Mouse (Mus musculus) hindbrain, postnatal 0 days (tissue): ENCODE results near the gene Prkg1. TPM values are rescaled to one million over a fixed set of nuclear protein-coding genes. Genes with fewer than 3 reads are reported as not detected.

Experiments used
- ATAC-seq: fragments of 200-750 bp; cut with Nextera tagmentation; 2 replicates; pipeline ENCODE4 v1.8.0; 2017; ENCODE audit warnings: mild to moderate bottlenecking, moderate TSS enrichment, moderate library complexity
- DNase-seq: peaks from one replicate; pipeline ENCODE4 v3.0.0-alpha.2; 2015; ENCODE audit warnings: low spot score
- H3K27ac ChIP-seq: fragments of 300-500 bp; sonication (generic); 2 replicates; pipeline ENCODE4 v1.5.1; 2014; ENCODE audit warnings: mild to moderate bottlenecking
- H3K27me3 ChIP-seq: fragments of 300-500 bp; sonication (generic); 2 replicates; pipeline ENCODE4 v1.6.1; 2014; ENCODE audit warnings: low read length, mixed read lengths; ENCODE audit not compliant: insufficient read depth
- H3K36me3 ChIP-seq: fragments of 300-500 bp; sonication (generic); 2 replicates; pipeline ENCODE4 v1.6.1; 2014; ENCODE audit warnings: low read length, mixed read lengths; ENCODE audit not compliant: insufficient read depth
- H3K4me1 ChIP-seq: fragments of 300-500 bp; sonication (generic); 2 replicates; pipeline ENCODE4 v1.6.1; 2014; ENCODE audit warnings: antibody characterized with exemption, low read length, mixed read lengths; ENCODE audit not compliant: insufficient read depth
- H3K4me2 ChIP-seq: fragments of 300-500 bp; sonication (generic); 2 replicates; pipeline ENCODE4 v1.6.1; 2014; ENCODE audit warnings: low read depth, mild to moderate bottlenecking, low read length, moderate library complexity, mixed read lengths
- H3K4me3 ChIP-seq: fragments of 300-500 bp; sonication (generic); 2 replicates; pipeline ENCODE4 v1.5.1; 2014; ENCODE audit warnings: low read length
- H3K9ac ChIP-seq: fragments of 300-500 bp; sonication (generic); replicated peaks from 2 replicates; pipeline ENCODE4 v1.6.1; 2014; ENCODE audit warnings: mild to moderate bottlenecking, low read length, moderate library complexity, mixed read lengths
- H3K9me3 ChIP-seq: fragments of 300-500 bp; sonication (generic); 2 replicates; pipeline ENCODE4 v1.6.1; 2016; ENCODE audit warnings: low read length, mixed read lengths
- CTCF ChIP-seq: IDR thresholded peaks from 2 replicates; pipeline ENCODE4 v1.5.1; 2016; ENCODE audit warnings: antibody characterized with exemption, control low read depth, low read depth
- WGBS: fragments of 180-500 bp; shearing (Covaris S2); extraction: QIAGEN DNeasy Blood & Tissue Kit; methylation state at CpG from one replicate; pipeline ENCODE4 v1.1.7; 2014; 5-methylcytosine and 5-hydroxymethylcytosine counted together
- polyA plus RNA-seq: library from polyadenylated mRNA; unstranded; fragments of >200 nt; fragmentation: Nextera tagmentation; extraction: Ambion mirVana; gene quantifications from 2 replicates; pipeline ENCODE4 v1.2.1, GENCODE M21; 2015
- total RNA-seq: library from RNA; depleted of rRNA; stranded (reverse); fragments of >200 nt; gene quantifications from 2 replicates; pipeline ENCODE4 v1.2.3, GENCODE M21; 2014

Prkg1 gene
- total and polyA plus RNA-seq, 2 experiments from 2014 or later: 5.3 to 8.6 TPM

DNA sequence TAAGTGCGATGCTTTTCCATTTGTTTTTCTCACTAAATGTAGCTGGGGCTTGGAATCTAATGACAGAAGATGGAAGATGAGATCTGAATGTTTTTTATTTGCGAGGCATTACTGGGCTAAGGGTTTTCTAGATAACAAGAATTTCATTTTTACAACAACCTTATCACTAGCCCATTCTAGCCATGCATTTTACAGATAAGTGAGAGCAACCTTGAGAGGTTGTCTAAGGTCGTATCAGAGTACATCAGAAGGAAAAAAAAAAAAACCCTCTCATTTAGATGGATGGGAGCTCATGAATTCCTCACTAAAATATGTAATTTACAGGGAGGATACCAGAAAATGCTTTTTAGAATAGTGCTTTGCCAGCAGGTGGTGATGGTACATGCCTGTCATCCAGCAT is 863.8 kb downstream of the Prkg1 start:
- 82% methylated on average over 3 of the region's 3 CpGs for WGBS
- no peak for ATAC-seq
- H3K27me3 ChIP-seq: no peaks in the 10 kb centered on the region
- H3K4me2 ChIP-seq: no peak overlapping the region
- DNase-seq: no peak
- no peak for TF ChIP-seq CTCF
- no peaks in the 10 kb centered on the region for H3K4me1 ChIP-seq
- H3K9ac ChIP-seq: no peak overlapping the region
- no peak overlapping the region for H3K4me3 ChIP-seq
- no peaks in the 10 kb centered on the region for H3K9me3 ChIP-seq
- H3K27ac ChIP-seq: no peak overlapping the region
- no peaks in the 10 kb centered on the region for H3K36me3 ChIP-seq

DNA sequence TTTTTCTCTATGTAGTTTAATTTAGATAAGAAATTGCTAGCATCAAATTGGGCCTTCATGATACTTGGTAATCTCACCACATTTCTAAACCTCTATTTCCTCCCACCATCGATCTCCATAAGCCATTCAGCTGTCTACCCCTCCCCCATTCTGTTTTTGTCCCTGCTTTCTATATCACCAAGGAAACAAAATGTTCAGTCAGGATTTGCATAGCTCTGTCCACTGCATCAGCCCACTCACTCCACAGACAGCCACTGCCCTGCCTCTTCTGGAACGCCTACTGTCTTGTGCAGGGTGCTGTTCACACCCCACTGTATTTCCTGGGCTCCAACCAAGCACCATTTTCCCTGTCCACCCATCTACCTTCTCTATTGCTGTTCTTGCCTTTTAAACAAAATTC is 874.5 kb downstream of the Prkg1 start:
- ATAC-seq (0 out of 2 replicates have a peak, but pooled peaks have one; percentile 43), DNase-seq (peak; percentile 18)
- Histone ChIP-seq H3K27ac (no peak overlapping the region), H3K4me1 (no peaks in the 10 kb centered on the region), H3K9me3 (no peaks in the 10 kb centered on the region), H3K9ac (no peak overlapping the region), H3K4me3 (no peak overlapping the region), H3K4me2 (no peak overlapping the region), H3K27me3 (no peaks in the 10 kb centered on the region), H3K36me3 (no peaks in the 10 kb centered on the region)
- TF ChIP-seq CTCF: no peak
- 42% methylated on average over 2 of the region's 2 CpGs for whole genome bisulfite sequencing

DNA sequence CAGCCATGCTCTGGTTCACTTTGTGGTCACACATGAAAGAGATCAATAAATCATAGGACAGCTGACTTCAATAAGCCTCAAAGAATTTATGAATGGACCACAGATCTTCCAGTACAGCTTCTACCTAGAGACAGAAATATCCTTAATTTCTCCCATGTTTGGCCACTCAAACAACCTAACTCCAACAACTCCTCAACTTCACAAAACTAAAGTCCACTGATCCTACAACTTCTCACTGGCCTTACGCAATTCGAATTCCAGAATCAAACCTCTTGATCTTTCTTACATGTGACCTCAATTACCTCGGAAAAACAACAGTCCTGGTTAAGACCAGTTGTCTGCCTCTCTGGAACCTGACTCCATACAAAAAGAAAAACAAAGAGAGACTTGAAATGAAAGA is 875.0 kb downstream of the Prkg1 start:
- Histone ChIP-seq H3K4me2 (no peak overlapping the region), H3K9me3 (no peaks in the 10 kb centered on the region), H3K4me1 (no peaks in the 10 kb centered on the region), H3K36me3 (no peaks in the 10 kb centered on the region), H3K9ac (no peak overlapping the region), H3K27ac (no peak overlapping the region), H3K4me3 (no peak overlapping the region), H3K27me3 (no peaks in the 10 kb centered on the region)
- DNase-seq (no peak), ATAC-seq (no peak)
- 81% methylated on average over 3 of the region's 3 CpGs for WGBS
- TF ChIP-seq CTCF: no peak

DNA sequence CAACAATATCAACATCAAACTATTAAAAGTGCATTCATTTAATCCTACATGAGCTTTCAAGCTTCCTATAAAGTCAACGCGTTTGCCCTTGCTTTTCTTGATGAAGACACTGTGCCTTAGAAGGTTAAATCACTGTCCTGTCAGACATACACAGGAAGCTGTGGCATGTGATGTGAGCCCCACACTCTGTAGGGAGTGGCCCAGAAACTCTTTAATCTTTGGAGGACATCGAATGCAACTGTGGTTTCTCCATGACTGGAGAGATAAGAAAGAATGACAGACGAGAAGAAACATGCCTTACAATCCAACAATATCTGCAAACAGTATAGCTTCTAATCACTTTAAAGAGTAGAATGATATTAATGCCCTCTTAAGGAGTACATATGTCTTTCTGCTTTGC is 903.4 kb downstream of the Prkg1 start:
- Histone ChIP-seq H3K4me1 (no peaks in the 10 kb centered on the region), H3K4me2 (no peak overlapping the region), H3K9me3 (no peaks in the 10 kb centered on the region), H3K4me3 (no peak overlapping the region), H3K36me3 (no peaks in the 10 kb centered on the region), H3K9ac (no peak overlapping the region), H3K27ac (no peak overlapping the region), H3K27me3 (no peaks in the 10 kb centered on the region)
- no peak for TF ChIP-seq CTCF
- ATAC-seq (no peak), DNase-seq (no peak)
- WGBS: 84% methylated on average over 4 of the region's 4 CpGs

DNA sequence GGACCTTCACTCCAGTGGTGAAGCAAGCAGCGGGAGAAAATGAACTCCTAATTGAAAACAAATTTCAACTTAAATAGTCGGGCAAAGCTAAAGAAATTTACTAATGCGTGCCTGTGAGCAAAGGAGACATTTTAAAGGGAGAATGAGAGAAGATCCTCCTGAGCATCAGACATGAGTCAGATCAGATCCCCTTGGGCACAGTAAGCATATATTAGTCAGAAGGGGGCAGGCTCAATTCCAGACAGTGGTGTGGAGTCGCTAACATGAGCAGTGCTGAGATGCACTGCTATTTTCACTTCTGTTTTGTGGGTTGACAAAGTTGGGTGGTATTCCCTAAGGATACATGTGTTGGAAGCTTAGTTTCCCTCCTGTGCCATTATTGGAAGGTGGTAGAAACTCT is 913.8 kb downstream of the Prkg1 start:
- ATAC-seq (no peak), DNase-seq (no peak)
- TF ChIP-seq CTCF: no peak
- no peak overlapping the region for H3K4me3 ChIP-seq
- no peak overlapping the region for H3K27ac ChIP-seq
- H3K9me3 ChIP-seq: no peaks in the 10 kb centered on the region
- H3K36me3 ChIP-seq: no peaks in the 10 kb centered on the region
- H3K4me2 ChIP-seq: no peak overlapping the region
- H3K9ac ChIP-seq: no peak overlapping the region
- H3K27me3 ChIP-seq: no peaks in the 10 kb centered on the region
- no peaks in the 10 kb centered on the region for H3K4me1 ChIP-seq
- 70% methylated on average over 4 of the region's 4 CpGs for WGBS

DNA sequence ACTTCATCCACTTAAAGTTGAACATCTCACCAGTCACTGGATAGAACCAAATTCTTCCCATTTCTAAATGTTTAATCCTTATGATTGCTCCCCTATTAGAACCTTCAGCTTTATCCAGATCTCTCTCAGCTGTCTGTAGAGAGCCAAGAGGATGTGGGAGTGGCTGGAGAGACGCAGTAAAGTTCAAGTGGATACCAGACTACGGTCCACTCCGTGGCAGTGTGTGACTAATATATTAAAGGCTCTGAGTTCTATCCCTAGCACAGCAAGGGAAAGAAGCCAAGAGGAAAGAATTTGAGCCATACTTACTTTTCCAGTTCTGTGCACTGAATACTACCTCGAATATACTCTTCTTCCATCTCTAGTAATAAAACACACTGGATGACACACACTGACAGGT is 919.9 kb downstream of the Prkg1 start:
- 82% methylated on average over 4 of the region's 4 CpGs for WGBS
- no peaks in the 10 kb centered on the region for H3K4me1 ChIP-seq
- no peak overlapping the region for H3K9ac ChIP-seq
- DNase-seq (no peak), ATAC-seq (no peak)
- H3K27ac ChIP-seq: no peak overlapping the region
- H3K27me3 ChIP-seq: no peaks in the 10 kb centered on the region
- TF ChIP-seq CTCF: no peak
- no peaks in the 10 kb centered on the region for H3K9me3 ChIP-seq
- no peak overlapping the region for H3K4me3 ChIP-seq
- H3K36me3 ChIP-seq: no peaks in the 10 kb centered on the region
- no peak overlapping the region for H3K4me2 ChIP-seq

DNA sequence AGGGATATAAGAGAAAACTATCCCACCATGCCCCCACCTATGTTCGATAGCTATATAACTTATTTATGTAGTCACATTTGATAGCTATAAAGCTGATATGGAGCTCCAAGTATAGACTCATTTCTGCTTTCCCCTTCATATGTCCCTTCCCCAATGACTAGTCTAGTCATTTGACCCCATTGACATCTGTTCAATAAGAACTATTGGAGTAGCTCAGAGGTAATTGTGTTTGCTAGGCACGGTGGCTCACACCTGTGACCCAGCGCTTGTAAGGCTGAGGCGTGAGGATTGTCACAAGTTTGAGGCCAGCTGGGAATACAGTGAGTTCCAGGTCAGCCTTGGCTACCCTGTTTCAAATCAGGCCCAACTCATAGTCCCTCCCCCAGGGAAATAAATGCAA is 921.2 kb downstream of the Prkg1 start:
- H3K27me3 ChIP-seq: no peaks in the 10 kb centered on the region
- no peaks in the 10 kb centered on the region for H3K36me3 ChIP-seq
- no peaks in the 10 kb centered on the region for H3K9me3 ChIP-seq
- ATAC-seq: peak; percentile 36; the same call in 1 of the 2 replicates
- DNase-seq: no peak
- no peak for TF ChIP-seq CTCF
- 75% methylated on average over 4 of the region's 4 CpGs for WGBS
- H3K27ac ChIP-seq: no peak overlapping the region
- no peak overlapping the region for H3K9ac ChIP-seq
- no peaks in the 10 kb centered on the region for H3K4me1 ChIP-seq
- no peak overlapping the region for H3K4me3 ChIP-seq
- no peak overlapping the region for H3K4me2 ChIP-seq
